Mouse (Mus musculus): ENCODE measurements around the gene Dtnbp1.

GRCm38 (mm10) chr13:44960542-44961291 lies 41.2 kb downstream of the Dtnbp1 start:
- TF ChIP-seq POLR2A (IDR thresholded peaks at IDR 0.05; ENCODE audit: extremely low read depth, insufficient read depth, low read length) (no peak), CTCF (IDR thresholded peaks at IDR 0.05; ENCODE audit: low read depth, low read length) (no peak)

All from liver, adult 2 months (tissue).